Mouse (Mus musculus): ENCODE measurements around the gene Wdtc1. TPM values are rescaled to one million over a fixed set of nuclear protein-coding genes. Genes with fewer than 3 reads are reported as not detected.

Gene Wdtc1
- polyA plus RNA-seq, 1 experiment from 2014 or later, result 19.3 TPM

GRCm38 (mm10) chr4:133265759-133266158, 87.5 kb downstream of the Wdtc1 start:
- H3K4me2 ChIP-seq (ENCODE audit: low read length), result no peak overlapping the region
- no peaks in the 10 kb centered on the region for H3K9me3 ChIP-seq (ENCODE audit: control insufficient read depth, low read length)
- 91% methylated on average over 4 of the region's 4 CpGs for WGBS

GRCm38 (mm10) chr4:133265297-133265696, 88.0 kb downstream of the Wdtc1 start:
- no peak overlapping the region for H3K4me2 ChIP-seq (ENCODE audit: low read length)
- peaks cover 52% of the 10 kb centered on the region for H3K36me3 ChIP-seq (ENCODE audit: control insufficient read depth, insufficient read depth)
- WGBS, result 94% methylated on average over 3 of the region's 3 CpGs
- no peak for ATAC-seq
- no peaks in the 10 kb centered on the region for H3K27me3 ChIP-seq (replicated peaks; ENCODE audit: control insufficient read depth, insufficient read depth, low read length)
- no peaks in the 10 kb centered on the region for H3K9me3 ChIP-seq (ENCODE audit: control insufficient read depth, low read length)
- no peaks in the 10 kb centered on the region for H3K4me1 ChIP-seq (replicated peaks; ENCODE audit: control insufficient read depth, insufficient read depth, low read length)
- H3K9ac ChIP-seq (replicated peaks; ENCODE audit: low read depth, low read length), result no peak overlapping the region
- H3K27ac ChIP-seq (ENCODE audit: low read length), result no peak overlapping the region
- H3K4me3 ChIP-seq (replicated peaks; ENCODE audit: low read length), result no peak overlapping the region

More at GRCm38 (mm10) chr4:133265759-133266158, 87.5 kb downstream of the Wdtc1 start:
- H3K27ac ChIP-seq (ENCODE audit: low read length), result no peak overlapping the region
- no peaks in the 10 kb centered on the region for H3K27me3 ChIP-seq (replicated peaks; ENCODE audit: control insufficient read depth, insufficient read depth, low read length)
- no peak overlapping the region for H3K4me3 ChIP-seq (replicated peaks; ENCODE audit: low read length)
- H3K36me3 ChIP-seq (ENCODE audit: control insufficient read depth, insufficient read depth), result peaks cover 52% of the 10 kb centered on the region
- ATAC-seq, result no peak
- no peak overlapping the region for H3K9ac ChIP-seq (replicated peaks; ENCODE audit: low read depth, low read length)
- H3K4me1 ChIP-seq (replicated peaks; ENCODE audit: control insufficient read depth, insufficient read depth, low read length), result no peaks in the 10 kb centered on the region

- WGBS, result 100% methylated on average over 2 of the region's 2 CpGs
Measured at GRCm38 (mm10) chr4:133264559-133264958, 88.7 kb downstream of the Wdtc1 start.

GRCm38 (mm10) chr4:133263756-133264155, 89.5 kb downstream of the Wdtc1 start:
- Histone ChIP-seq H3K27ac (ENCODE audit: low read length) (no peak overlapping the region), H3K27me3 (replicated peaks; ENCODE audit: control insufficient read depth, insufficient read depth, low read length) (no peaks in the 10 kb centered on the region), H3K9ac (replicated peaks; ENCODE audit: low read depth, low read length) (no peak overlapping the region), H3K9me3 (ENCODE audit: control insufficient read depth, low read length) (no peaks in the 10 kb centered on the region), H3K36me3 (ENCODE audit: control insufficient read depth, insufficient read depth) (peaks cover 43% of the 10 kb centered on the region), H3K4me1 (replicated peaks; ENCODE audit: control insufficient read depth, insufficient read depth, low read length) (no peaks in the 10 kb centered on the region), H3K4me3 (replicated peaks; ENCODE audit: low read length) (no peak overlapping the region), H3K4me2 (ENCODE audit: low read length) (no peak overlapping the region)
- no peak for ATAC-seq
- 93% methylated on average over 5 of the region's 5 CpGs for WGBS

More at GRCm38 (mm10) chr4:133264559-133264958, 88.7 kb downstream of the Wdtc1 start:
- ATAC-seq, result no peak
- H3K4me1 ChIP-seq (replicated peaks; ENCODE audit: control insufficient read depth, insufficient read depth, low read length), result no peaks in the 10 kb centered on the region
- H3K9me3 ChIP-seq (ENCODE audit: control insufficient read depth, low read length), result no peaks in the 10 kb centered on the region
- no peak overlapping the region for H3K4me3 ChIP-seq (replicated peaks; ENCODE audit: low read length)
- H3K9ac ChIP-seq (replicated peaks; ENCODE audit: low read depth, low read length), result no peak overlapping the region
- no peak overlapping the region for H3K27ac ChIP-seq (ENCODE audit: low read length)
- no peaks in the 10 kb centered on the region for H3K27me3 ChIP-seq (replicated peaks; ENCODE audit: control insufficient read depth, insufficient read depth, low read length)
- peaks cover 51% of the 10 kb centered on the region for H3K36me3 ChIP-seq (ENCODE audit: control insufficient read depth, insufficient read depth)
- H3K4me2 ChIP-seq (ENCODE audit: low read length), result no peak overlapping the region

GRCm38 (mm10) chr4:133262882-133263281, 90.4 kb downstream of the Wdtc1 start, which contains the start of gene Sytl1:
TSS of gene Sytl1 (minus strand) at chr4:133263113.
- WGBS, result 50% methylated on average over 7 of the region's 7 CpGs
- Histone ChIP-seq H3K9me3 (ENCODE audit: control insufficient read depth, low read length) (no peaks in the 10 kb centered on the region), H3K9ac (replicated peaks; ENCODE audit: low read depth, low read length) (no peak within 1 kb of the TSS), H3K27ac (ENCODE audit: low read length) (no peak within 1 kb of the TSS), H3K27me3 (replicated peaks; ENCODE audit: control insufficient read depth, insufficient read depth, low read length) (no peaks in the 10 kb centered on the region), H3K36me3 (ENCODE audit: control insufficient read depth, insufficient read depth) (peaks cover 35% of the 10 kb centered on the region), H3K4me3 (replicated peaks; ENCODE audit: low read length) (no peak within 1 kb of the TSS), H3K4me2 (ENCODE audit: low read length) (no peak within 1 kb of the TSS), H3K4me1 (replicated peaks; ENCODE audit: control insufficient read depth, insufficient read depth, low read length) (no peaks in the 10 kb centered on the region)
- no peak for ATAC-seq

GRCm38 (mm10) chr4:133262375-133262765, 90.9 kb downstream of the Wdtc1 start:
- Histone ChIP-seq H3K36me3 (ENCODE audit: control insufficient read depth, insufficient read depth) (peaks cover 30% of the 10 kb centered on the region), H3K27me3 (replicated peaks; ENCODE audit: control insufficient read depth, insufficient read depth, low read length) (no peaks in the 10 kb centered on the region), H3K4me2 (ENCODE audit: low read length) (no peak overlapping the region), H3K9me3 (ENCODE audit: control insufficient read depth, low read length) (no peaks in the 10 kb centered on the region), H3K4me3 (replicated peaks; ENCODE audit: low read length) (no peak overlapping the region), H3K27ac (ENCODE audit: low read length) (no peak overlapping the region), H3K9ac (replicated peaks; ENCODE audit: low read depth, low read length) (no peak overlapping the region), H3K4me1 (replicated peaks; ENCODE audit: control insufficient read depth, insufficient read depth, low read length) (no peaks in the 10 kb centered on the region)
- WGBS, result 72% methylated on average over 7 of the region's 7 CpGs
- ATAC-seq, result no peak

- Histone ChIP-seq H3K4me3 (replicated peaks; ENCODE audit: low read length) (no peak overlapping the region), H3K27ac (ENCODE audit: low read length) (no peak overlapping the region), H3K9me3 (ENCODE audit: control insufficient read depth, low read length) (no peaks in the 10 kb centered on the region), H3K4me2 (ENCODE audit: low read length) (no peak overlapping the region), H3K9ac (replicated peaks; ENCODE audit: low read depth, low read length) (no peak overlapping the region), H3K36me3 (ENCODE audit: control insufficient read depth, insufficient read depth) (peaks cover 24% of the 10 kb centered on the region), H3K4me1 (replicated peaks; ENCODE audit: control insufficient read depth, insufficient read depth, low read length) (no peaks in the 10 kb centered on the region), H3K27me3 (replicated peaks; ENCODE audit: control insufficient read depth, insufficient read depth, low read length) (no peaks in the 10 kb centered on the region)
- WGBS, result 50% methylated on average over 10 of the region's 10 CpGs
- no peak for ATAC-seq
Measured at GRCm38 (mm10) chr4:133261641-133262374, 91.5 kb downstream of the Wdtc1 start.

GRCm38 (mm10) chr4:133257798-133258408, 95.4 kb downstream of the Wdtc1 start:
- no peak for ATAC-seq
- Histone ChIP-seq H3K27ac (ENCODE audit: low read length) (no peak overlapping the region), H3K9ac (replicated peaks; ENCODE audit: low read depth, low read length) (no peak overlapping the region), H3K36me3 (ENCODE audit: control insufficient read depth, insufficient read depth) (no peaks in the 10 kb centered on the region), H3K27me3 (replicated peaks; ENCODE audit: control insufficient read depth, insufficient read depth, low read length) (peaks cover 2% of the 10 kb centered on the region; the same call in 1 of the 2 replicates), H3K4me3 (replicated peaks; ENCODE audit: low read length) (no peak overlapping the region), H3K9me3 (ENCODE audit: control insufficient read depth, low read length) (no peaks in the 10 kb centered on the region), H3K4me1 (replicated peaks; ENCODE audit: control insufficient read depth, insufficient read depth, low read length) (no peaks in the 10 kb centered on the region), H3K4me2 (ENCODE audit: low read length) (no peak overlapping the region)
- 83% methylated on average over 12 of the region's 12 CpGs for WGBS

- Histone ChIP-seq H3K4me3 (replicated peaks; ENCODE audit: low read length) (no peak overlapping the region), H3K4me2 (ENCODE audit: low read length) (no peak overlapping the region), H3K36me3 (ENCODE audit: control insufficient read depth, insufficient read depth) (no peaks in the 10 kb centered on the region), H3K4me1 (replicated peaks; ENCODE audit: control insufficient read depth, insufficient read depth, low read length) (no peaks in the 10 kb centered on the region), H3K27me3 (replicated peaks; ENCODE audit: control insufficient read depth, insufficient read depth, low read length) (peaks cover 7% of the 10 kb centered on the region), H3K27ac (ENCODE audit: low read length) (no peak overlapping the region), H3K9me3 (ENCODE audit: control insufficient read depth, low read length) (no peaks in the 10 kb centered on the region), H3K9ac (replicated peaks; ENCODE audit: low read depth, low read length) (no peak overlapping the region)
- ATAC-seq, result no peak
- WGBS, result 31% methylated on average over 10 of the region's 12 CpGs
Measured at GRCm38 (mm10) chr4:133257230-133257629, 96.1 kb downstream of the Wdtc1 start.
